Mouse (Mus musculus): ENCODE results near the gene Wfikkn1.

DNA sequence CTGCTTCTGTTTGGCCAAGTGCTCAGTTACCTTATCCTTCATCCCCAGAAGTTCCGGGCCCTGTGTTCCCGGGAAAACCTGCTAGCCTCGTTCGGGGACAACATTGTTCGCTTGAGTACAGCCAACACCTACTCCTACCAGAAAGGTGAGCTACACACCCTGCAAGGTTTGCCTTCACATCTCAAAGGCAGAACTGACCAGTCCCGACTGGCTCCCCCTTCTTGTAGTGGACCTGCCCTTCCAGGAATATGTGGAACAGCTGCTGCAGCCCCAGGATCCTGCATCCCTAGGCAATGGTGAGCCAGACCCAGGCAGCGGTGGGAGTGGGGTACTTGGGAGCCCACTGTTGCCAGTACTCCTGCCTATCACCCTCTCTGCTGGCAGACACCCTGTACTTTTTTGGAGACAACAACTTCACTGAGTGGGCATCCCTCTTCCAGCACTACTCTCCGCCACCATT lies 51.1 kb downstream of the Wfikkn1 start:
- TF ChIP-seq BHLHE40 (IDR thresholded peaks at IDR 0.05; ENCODE audit: borderline replicate concordance, low read depth, low read length), result no peak
- TF ChIP-seq CTCF (IDR thresholded peaks at IDR 0.05 in 2 of 3, conservative IDR thresholded peaks at IDR 0.05 in 1 of 3; ENCODE audit: control insufficient read depth in 1 of 3, insufficient read depth in 1 of 3, low read depth in 2 of 3, low read length in 3 of 3, poor library complexity in 1 of 3, severe bottlenecking in 1 of 3), result no peak
- TF ChIP-seq MXI1 (IDR thresholded peaks at IDR 0.05; ENCODE audit: low read depth, low read length), result no peak
- TF ChIP-seq TAL1 (IDR thresholded peaks at IDR 0.05; ENCODE audit: low read length), result no peak
- TF ChIP-seq EP300 (IDR thresholded peaks at IDR 0.05; ENCODE audit: low read depth in 1 of 2, low read length in 2 of 2), result no peak
- no peak for TF ChIP-seq GATA1 (IDR thresholded peaks at IDR 0.05; ENCODE audit: low read depth, low read length)
- no peak; a peak in 1 of 4 replicates for TF ChIP-seq POLR2A (IDR thresholded peaks at IDR 0.05; ENCODE audit: control insufficient read depth in 1 of 2, insufficient read depth in 1 of 2, low read depth in 1 of 2, low read length in 2 of 2, poor library complexity in 1 of 2)
- no peak for TF ChIP-seq KAT2A (conservative IDR thresholded peaks at IDR 0.05; ENCODE audit: low read depth, low read length)
- TF ChIP-seq USF1 (IDR thresholded peaks at IDR 0.05; ENCODE audit: low read depth, low read length), result no peak
- no peak for TF ChIP-seq USF2 (IDR thresholded peaks at IDR 0.05; ENCODE audit: borderline replicate concordance in 1 of 2, insufficient read depth in 1 of 2, low read depth in 1 of 2, low read length in 2 of 2)
- TF ChIP-seq SIN3A (IDR thresholded peaks at IDR 0.05; ENCODE audit: low read length), result no peak
- no peak for TF ChIP-seq CHD1 (IDR thresholded peaks at IDR 0.05; ENCODE audit: low read depth, low read length)
- TF ChIP-seq GABPA (IDR thresholded peaks at IDR 0.05; ENCODE audit: low read depth, low read length), result no peak
- TF ChIP-seq ZKSCAN1 (IDR thresholded peaks at IDR 0.05; ENCODE audit: low read depth, low read length), result no peak
